Mouse (Mus musculus) Patski (cell line): ENCODE data around the gene Gm27027. TPM values are rescaled to one million over a fixed set of nuclear protein-coding genes. Genes with fewer than 3 reads are reported as not detected.

Experiments used
- ATAC-seq: fragments of 100-300 bp; one replicate; pipeline ENCODE4 v1.8.0; 2021
- CTCF ChIA-PET: fragments of 350-600 bp; sonication (Branson Sonifier 250); formaldehyde crosslinking; loops from one replicate; lab custom pipeline; 2022; ENCODE audit warnings: inconsistent platforms; lab: Charles Lee
- POLR2A ChIA-PET: fragments of 350-600 bp; sonication (Branson Sonifier 250); formaldehyde crosslinking; loops from one replicate; lab custom pipeline; 2022; ENCODE audit warnings: antibody characterized with exemption, inconsistent platforms; lab: Charles Lee
- DNase-seq: peaks from one replicate; pipeline ENCODE4 v3.0.0-alpha.2; 2011; ENCODE audit warnings: low read depth, low spot score
- H3K27me3 ChIP-seq: fragments of 371-371 bp; one replicate; pipeline ENCODE4 v1.5.1; 2021
- CTCF ChIP-seq: fragments of 100-300 bp; IDR thresholded peaks from one replicate; pipeline ENCODE4 v1.5.1; 2021
- in situ Hi-C: fragments of 300-500 bp; cut with MboI; formaldehyde crosslinking; loops from 3 replicates; pipeline ENCODE4 v1.11.1; 2018; ENCODE audit warnings: low pct_unique_long_range_greater_than_20kb, mixed read lengths
- polyA plus RNA-seq: library from polyadenylated mRNA; unstranded; gene quantifications from one replicate; pipeline ENCODE4 v1.2.3, GENCODE M21; 2021

Gm27027 gene
- polyA plus RNA-seq, 1 experiment from 2014 or later: not detected

DNA sequence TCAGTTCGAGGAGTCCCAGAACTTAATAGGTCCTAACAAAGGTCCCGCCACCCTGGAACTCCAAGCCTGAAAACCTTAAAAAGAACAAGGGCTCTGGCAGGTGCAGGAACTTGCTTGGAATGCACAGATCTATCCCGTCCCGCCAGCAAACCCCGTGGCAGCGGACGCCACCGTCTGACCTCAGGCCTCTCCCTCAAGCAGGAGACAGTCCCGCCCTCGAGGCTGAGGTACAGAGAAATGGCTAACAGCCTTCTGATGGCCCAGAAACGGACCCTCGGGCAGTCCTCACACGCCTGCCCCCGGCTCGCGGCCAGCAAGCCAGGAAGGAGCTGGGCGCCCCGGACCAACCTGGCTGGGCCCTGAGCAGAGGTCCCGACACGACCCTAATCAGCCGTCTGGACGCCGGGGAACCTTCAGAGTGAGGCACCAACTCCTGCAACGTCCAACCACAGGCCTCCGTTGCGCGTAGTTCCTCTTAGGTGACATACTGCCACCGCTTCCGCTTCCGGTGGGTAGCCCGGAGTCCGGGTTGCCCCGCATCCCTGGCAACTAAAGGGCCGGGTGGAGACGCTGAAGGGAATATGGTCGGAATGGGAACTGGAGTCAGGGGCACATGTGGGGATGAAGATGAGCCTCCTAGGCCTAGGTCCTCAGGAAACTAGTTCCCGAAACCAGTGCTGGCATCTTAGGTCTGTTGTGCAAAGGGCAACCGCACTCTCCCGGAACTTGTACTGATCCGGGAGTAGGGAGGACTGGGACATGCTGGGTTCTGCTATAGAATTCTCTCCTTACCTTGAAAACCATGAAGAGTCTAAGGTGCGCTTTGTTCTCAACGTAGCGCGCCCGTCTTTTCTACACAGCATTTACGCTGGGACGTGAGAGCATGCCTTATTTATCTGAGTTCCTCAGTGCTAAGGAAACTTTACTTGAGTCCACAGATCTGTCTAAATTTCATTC, 14.5 kb upstream of the Gm27027 start, which contains the start of gene Alkbh3:
Alkbh3 (minus strand) TSS at position 473 of the 957 bp plus-strand sequence.
- ChIA-PET CTCF (interaction anchor here (1.1 kb wide), 1 partner anchor 13 kb away, joined by 4 read pairs; no protein-coding TSS in a partner anchor), POLR2A (no interaction called here)
- no peaks in the 10 kb centered on the region for H3K27me3 ChIP-seq
- in situ Hi-C loops: no loop called here
- TF ChIP-seq CTCF: no peak
- peak; percentile 46 for DNase-seq
- peak; percentile 90 for ATAC-seq

DNA sequence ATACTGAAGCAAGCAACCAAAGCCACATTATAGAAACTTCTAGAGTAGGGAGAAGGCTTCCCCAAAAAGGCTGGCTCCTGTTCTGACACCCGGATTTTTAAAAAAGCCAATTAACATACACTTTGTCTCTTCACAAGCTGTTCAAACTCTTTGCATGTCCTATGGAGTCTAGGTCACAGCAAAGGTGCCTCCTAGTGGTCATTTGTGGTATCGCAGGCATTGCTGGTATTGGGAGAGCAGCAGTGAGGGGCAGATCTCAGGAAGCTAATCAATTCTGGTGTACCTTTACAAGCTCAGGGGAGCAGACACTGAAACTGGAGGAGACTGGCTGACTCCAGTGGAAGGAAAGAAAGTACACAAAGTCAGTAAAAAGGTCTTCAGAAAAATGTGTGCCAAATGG, 6.2 kb upstream of the Gm27027 start:
- POLR2A ChIA-PET: interaction anchor here (0.6 to 0.9 kb wide), 2 partner anchors 10 to 16 kb away, joined by 3 read pairs; no protein-coding TSS in a partner anchor
- DNase-seq (no peak), ATAC-seq (no peak)
- no peaks in the 10 kb centered on the region for H3K27me3 ChIP-seq
- in situ Hi-C loops: no loop called here
- peak; percentile 95 for TF ChIP-seq CTCF
- CTCF ChIA-PET: interaction anchor here (0.7 to 3.4 kb wide), 14 partner anchors 11 to 152 kb away, joined by 3 to 26 read pairs (median 4); partner anchors contain the start of genes Accs and Accsl

GRCm38 (mm10) chr2:94001918-94002317, 5.8 kb upstream of the Gm27027 start:
- no peaks in the 10 kb centered on the region for H3K27me3 ChIP-seq
- TF ChIP-seq CTCF: no peak
- ATAC-seq: no peak
- ChIA-PET CTCF (interaction anchor here (0.9 to 3.4 kb wide), 9 partner anchors 14 to 143 kb away, joined by 3 to 26 read pairs (median 5); partner anchors contain the start of gene Accsl), POLR2A (no interaction called here)
- no peak for DNase-seq
- in situ Hi-C loops: no loop called here

- in situ Hi-C loops: no loop called here
- TF ChIP-seq CTCF: no peak
- no peak for DNase-seq
Measured at GRCm38 (mm10) chr2:94001411-94001810, 5.3 kb upstream of the Gm27027 start.

GRCm38 (mm10) chr2:93992810-93993209, 3.3 kb downstream of the Gm27027 start:
- H3K27me3 ChIP-seq: no peaks in the 10 kb centered on the region
- ChIA-PET CTCF (no interaction called here), POLR2A (interaction anchor here (0.7 kb wide), 1 partner anchor 10 kb away, joined by 3 read pairs; no protein-coding TSS in a partner anchor)
- DNase-seq (no peak), ATAC-seq (no peak)
- in situ Hi-C loops: loop anchor here (5.0 kb wide), 1 partner anchor 116 kb away; no protein-coding TSS in a partner anchor
- no peak for TF ChIP-seq CTCF

More at GRCm38 (mm10) chr2:94001411-94001810, 5.3 kb upstream of the Gm27027 start:
- no peaks in the 10 kb centered on the region for H3K27me3 ChIP-seq
- ChIA-PET POLR2A (interaction anchor here (0.6 kb wide), 2 partner anchors 10 to 25 kb away, joined by 3 to 4 read pairs; no protein-coding TSS in a partner anchor), CTCF (interaction anchor here (1.5 to 3.4 kb wide), 4 partner anchors 14 to 134 kb away, joined by 4 to 26 read pairs (median 10); partner anchors contain the start of gene Accsl)
- ATAC-seq: no peak

GRCm38 (mm10) chr2:93992259-93992658, 3.9 kb downstream of the Gm27027 start:
- TF ChIP-seq CTCF: no peak
- ATAC-seq: no peak
- POLR2A ChIA-PET: interaction anchor here (0.7 kb wide), 1 partner anchor 10 kb away, joined by 3 read pairs; no protein-coding TSS in a partner anchor
- CTCF ChIA-PET: no interaction called here
- DNase-seq: no peak
- in situ Hi-C loops: loop anchor here (5.0 kb wide), 1 partner anchor 115 kb away; no protein-coding TSS in a partner anchor
- no peaks in the 10 kb centered on the region for H3K27me3 ChIP-seq

GRCm38 (mm10) chr2:93991336-93991735, 4.8 kb downstream of the Gm27027 start:
- ATAC-seq (no peak), DNase-seq (no peak)
- H3K27me3 ChIP-seq: no peaks in the 10 kb centered on the region
- CTCF ChIA-PET: interaction anchor here (1.1 kb wide), 1 partner anchor 11 kb away, joined by 3 read pairs; no protein-coding TSS in a partner anchor
- POLR2A ChIA-PET: interaction anchor here (1.0 kb wide), 1 partner anchor 10 kb away, joined by 3 read pairs; no protein-coding TSS in a partner anchor
- in situ Hi-C loops: loop anchor here (5.0 kb wide), 1 partner anchor 114 kb away; no protein-coding TSS in a partner anchor
- no peak for TF ChIP-seq CTCF

DNA sequence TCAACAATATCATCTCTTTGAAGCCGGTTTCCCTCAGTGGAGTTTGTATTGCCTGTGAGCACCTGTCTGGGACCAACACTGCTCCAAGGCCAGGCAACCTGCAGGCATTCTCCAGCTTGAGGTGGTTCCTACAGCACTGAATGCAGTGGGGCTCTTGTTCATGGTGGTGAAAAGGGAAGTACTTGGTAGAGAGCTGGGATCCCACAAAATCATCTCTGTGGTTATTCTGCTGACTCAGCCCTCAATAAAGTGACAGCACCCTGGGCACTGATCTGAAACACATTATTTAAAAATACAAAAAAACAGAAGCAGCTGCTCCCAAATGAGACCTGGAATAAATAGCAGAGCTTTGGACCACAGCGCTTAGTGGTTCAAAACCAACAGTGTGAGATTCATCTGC, 7.7 kb downstream of the Gm27027 start:
- in situ Hi-C loops: no loop called here
- ChIA-PET POLR2A (interaction anchor here (0.6 kb wide), 1 partner anchor 28 kb away, joined by 4 read pairs; no protein-coding TSS in a partner anchor), CTCF (interaction anchor here (1.6 kb wide), 1 partner anchor 14 kb away, joined by 4 read pairs; no protein-coding TSS in a partner anchor)
- DNase-seq (no peak), ATAC-seq (no peak)
- no peak for TF ChIP-seq CTCF
- H3K27me3 ChIP-seq: no peaks in the 10 kb centered on the region

- ChIA-PET CTCF (interaction anchor here (0.6 to 3.5 kb wide), 3 partner anchors 20 to 73 kb away, joined by 3 to 15 read pairs (median 3); no protein-coding TSS in a partner anchor), POLR2A (no interaction called here)
- in situ Hi-C loops: no loop called here
- ATAC-seq (no peak), DNase-seq (no peak)
- H3K27me3 ChIP-seq: no peaks in the 10 kb centered on the region
- no peak for TF ChIP-seq CTCF
Measured at GRCm38 (mm10) chr2:93982457-93983235, 13.5 kb downstream of the Gm27027 start.
